In genomic region chr17:57796668-57797311, GRCm38 (mm10) we compare ENCODE assay signal across 39 mouse cellular contexts. TPM values are rescaled to one million over a fixed set of nuclear protein-coding genes. Genes with fewer than 3 reads are reported as not detected.
"Had no signal": no experiment of that assay in that cellular context is flagged by ENCODE, and none has a peak within 500 bp of the region (broad histone marks: within the 10 kb centered on the region; RNA-seq: fewer than 3 reads in every experiment).

No protein-coding gene starts in this region.

- H3K9ac ChIP-seq: embryonic facial prominence, embryonic 12.5 days; embryonic facial prominence, embryonic 13.5 days; embryonic facial prominence, embryonic 15.5 days; forebrain, embryonic 12.5 days; forebrain, embryonic 13.5 days; forebrain, embryonic 15.5 days; forebrain, postnatal 0 days had no signal

- H3K4me1 ChIP-seq: embryonic facial prominence, embryonic 10.5 days; embryonic facial prominence, embryonic 12.5 days; embryonic facial prominence, embryonic 13.5 days; embryonic facial prominence, embryonic 15.5 days; forebrain, embryonic 15.5 days had no signal

- H3K9me3 ChIP-seq: embryonic facial prominence, embryonic 10.5 days; embryonic facial prominence, embryonic 12.5 days; embryonic facial prominence, embryonic 13.5 days; embryonic facial prominence, embryonic 15.5 days; forebrain, embryonic 10.5 days; forebrain, embryonic 12.5 days; forebrain, embryonic 13.5 days; forebrain, embryonic 15.5 days had no signal

- H3K4me2 ChIP-seq: embryonic facial prominence, embryonic 12.5 days; embryonic facial prominence, embryonic 13.5 days; embryonic facial prominence, embryonic 15.5 days; forebrain, embryonic 12.5 days; forebrain, embryonic 13.5 days; forebrain, embryonic 15.5 days had no signal

- ATAC-seq: forebrain, embryonic 13.5 days; forebrain, embryonic 14.5 days; forebrain, embryonic 15.5 days; forebrain, embryonic 16.5 days; forebrain, postnatal 0 days had no signal

- DNase-seq: cerebellum, adult 2 months; cerebellum, adult 8-10 months; cerebellum, adult 9-10 months; cerebellum, adult 9-11 months; cerebellum, postnatal 10 days; cerebellum, postnatal 14 days; cerebellum, postnatal 25 days; cerebellum, postnatal 36 days; embryo, embryonic 11 days; forebrain, postnatal 0 days; gastrocnemius, adult 2 months; gastrocnemius, postnatal 10 days; gastrocnemius, postnatal 14 days; gastrocnemius, postnatal 25 days; gastrocnemius, postnatal 36 days; heart, adult 11 months; heart, adult 18-20 months had no signal

- H3K4me3 ChIP-seq: embryonic facial prominence, embryonic 10.5 days; embryonic facial prominence, embryonic 12.5 days; embryonic facial prominence, embryonic 13.5 days; embryonic facial prominence, embryonic 15.5 days; erythroblast, embryonic 14.5 days; forebrain, embryonic 10.5 days; forebrain, embryonic 12.5 days; forebrain, embryonic 13.5 days; forebrain, embryonic 15.5 days; gastrocnemius, adult 2 months had no signal

- H3K36me3 ChIP-seq: embryonic facial prominence, embryonic 10.5 days; embryonic facial prominence, embryonic 12.5 days; embryonic facial prominence, embryonic 13.5 days; embryonic facial prominence, embryonic 15.5 days; forebrain, embryonic 10.5 days; forebrain, embryonic 12.5 days; forebrain, embryonic 15.5 days had no signal

- H3K27ac ChIP-seq: embryonic facial prominence, embryonic 10.5 days; embryonic facial prominence, embryonic 12.5 days; embryonic facial prominence, embryonic 13.5 days; embryonic facial prominence, embryonic 15.5 days; forebrain, embryonic 10.5 days; forebrain, embryonic 12.5 days; forebrain, embryonic 13.5 days; forebrain, embryonic 15.5 days; gastrocnemius, adult 2 months had no signal

- H3K27me3 ChIP-seq: embryonic facial prominence, embryonic 12.5 days; embryonic facial prominence, embryonic 13.5 days; embryonic facial prominence, embryonic 15.5 days; forebrain, embryonic 12.5 days; forebrain, embryonic 13.5 days; forebrain, embryonic 15.5 days had no signal

RNA-seq across cellular contexts. Expression of gene Cntnap5c, which starts 27.4 kb away (rescaled TPM):
- total RNA-seq: common myeloid progenitor, adult 5-6 weeks; gastrocnemius, adult 18-20 months; gastrocnemius, adult 2 months; gastrocnemius, adult 8-10 months; gastrocnemius, postnatal 10 days; gastrocnemius, postnatal 14 days; gastrocnemius, postnatal 25 days; gastrocnemius, postnatal 36 days; gastrocnemius, postnatal 4 days; granulocyte monocyte progenitor cell, adult 5-6 weeks; heart, adult 18-20 months had no signal
- polyA plus RNA-seq: embryonic facial prominence, embryonic 10.5 days; embryonic facial prominence, embryonic 11.5 days; embryonic facial prominence, embryonic 12.5 days; embryonic facial prominence, embryonic 13.5 days; embryonic facial prominence, embryonic 15.5 days; erythroblast, embryonic 14.5 days; gonadal fat pad, adult 2 months had no signal

RNA-seq across cellular contexts. Expression of gene Gm21834, which starts 54.8 kb away (rescaled TPM):
- total RNA-seq: common myeloid progenitor, adult 5-6 weeks; forebrain, postnatal 0 days; gastrocnemius, adult 18-20 months; gastrocnemius, adult 2 months; gastrocnemius, adult 8-10 months; gastrocnemius, postnatal 10 days; gastrocnemius, postnatal 14 days; gastrocnemius, postnatal 25 days; gastrocnemius, postnatal 36 days; gastrocnemius, postnatal 4 days; granulocyte monocyte progenitor cell, adult 5-6 weeks; heart, adult 18-20 months had no signal
- polyA plus RNA-seq: cerebellum, adult 2 months; cortical plate, adult 2 months; embryonic facial prominence, embryonic 10.5 days; embryonic facial prominence, embryonic 11.5 days; embryonic facial prominence, embryonic 12.5 days; embryonic facial prominence, embryonic 13.5 days; embryonic facial prominence, embryonic 14.5 days; embryonic facial prominence, embryonic 15.5 days; erythroblast, embryonic 14.5 days; forebrain, embryonic 10.5 days; forebrain, embryonic 11.5 days; forebrain, embryonic 12.5 days; forebrain, embryonic 13.5 days; forebrain, embryonic 14.5 days; forebrain, embryonic 15.5 days; forebrain, embryonic 16.5 days; forebrain, postnatal 0 days; frontal cortex, adult 2 months; gonadal fat pad, adult 2 months had no signal
